Mouse (Mus musculus): ENCODE results near the gene Map1s.

Map1s gene

DNA sequence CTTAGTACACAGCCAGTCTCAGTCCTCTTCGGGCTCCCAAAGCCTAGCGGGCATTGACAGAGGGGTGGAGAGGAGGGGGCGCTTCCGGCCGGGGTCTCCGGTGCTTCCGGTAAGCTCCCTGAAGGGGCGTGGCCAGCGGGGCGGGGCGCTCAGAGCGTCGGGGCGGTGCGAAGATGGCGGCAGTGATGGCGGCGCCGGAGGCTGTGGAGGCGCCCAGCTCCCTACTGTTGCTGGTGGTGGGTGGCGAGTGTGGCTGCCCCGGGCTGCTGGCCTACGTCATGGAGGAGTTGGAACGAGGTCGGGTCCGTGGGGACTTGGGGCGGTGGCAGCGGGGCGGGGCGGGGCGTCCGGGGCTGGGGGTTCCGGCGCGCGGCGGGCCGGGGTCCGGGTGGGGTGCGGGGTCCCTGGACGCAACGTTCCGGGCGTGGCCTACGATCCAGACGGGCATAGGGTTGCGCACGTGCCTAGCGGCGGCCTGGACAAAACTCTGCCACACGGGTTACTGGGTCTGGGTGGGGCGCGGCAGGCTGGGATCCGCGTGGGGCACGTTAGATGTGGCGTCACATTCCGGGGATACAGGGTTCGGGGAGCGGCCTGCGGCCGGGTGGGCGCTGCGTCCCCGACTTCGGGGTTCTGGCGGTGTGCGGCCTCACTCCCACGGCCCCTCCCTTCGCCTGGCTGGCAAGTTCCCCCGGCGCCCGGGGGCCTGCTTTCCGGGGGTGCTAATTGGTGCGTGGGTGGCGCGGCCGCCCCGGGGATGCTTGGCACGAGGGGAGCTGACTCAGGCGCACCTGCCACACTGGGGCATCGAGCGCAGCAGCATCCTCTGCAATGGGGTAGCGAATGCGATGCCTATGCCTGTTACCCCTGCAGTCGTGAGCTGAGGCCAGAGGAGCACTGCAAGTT is at the start of gene Map1s:
TSS of gene Map1s (plus strand) at position 102 of the 906 bp plus-strand sequence.
- DNase-seq = peak; percentile 93

GRCm38 (mm10) chr8:70856028-70856427 is 49.7 kb upstream of the Map1s start:
- DNase-seq = no peak

- DNase-seq = peak; percentile 73
Observed at GRCm38 (mm10) chr8:70856541-70857197, 49.1 kb upstream of the Map1s start.

- DNase-seq = no peak
Observed at GRCm38 (mm10) chr8:70857516-70857915, 48.2 kb upstream of the Map1s start.

DNA sequence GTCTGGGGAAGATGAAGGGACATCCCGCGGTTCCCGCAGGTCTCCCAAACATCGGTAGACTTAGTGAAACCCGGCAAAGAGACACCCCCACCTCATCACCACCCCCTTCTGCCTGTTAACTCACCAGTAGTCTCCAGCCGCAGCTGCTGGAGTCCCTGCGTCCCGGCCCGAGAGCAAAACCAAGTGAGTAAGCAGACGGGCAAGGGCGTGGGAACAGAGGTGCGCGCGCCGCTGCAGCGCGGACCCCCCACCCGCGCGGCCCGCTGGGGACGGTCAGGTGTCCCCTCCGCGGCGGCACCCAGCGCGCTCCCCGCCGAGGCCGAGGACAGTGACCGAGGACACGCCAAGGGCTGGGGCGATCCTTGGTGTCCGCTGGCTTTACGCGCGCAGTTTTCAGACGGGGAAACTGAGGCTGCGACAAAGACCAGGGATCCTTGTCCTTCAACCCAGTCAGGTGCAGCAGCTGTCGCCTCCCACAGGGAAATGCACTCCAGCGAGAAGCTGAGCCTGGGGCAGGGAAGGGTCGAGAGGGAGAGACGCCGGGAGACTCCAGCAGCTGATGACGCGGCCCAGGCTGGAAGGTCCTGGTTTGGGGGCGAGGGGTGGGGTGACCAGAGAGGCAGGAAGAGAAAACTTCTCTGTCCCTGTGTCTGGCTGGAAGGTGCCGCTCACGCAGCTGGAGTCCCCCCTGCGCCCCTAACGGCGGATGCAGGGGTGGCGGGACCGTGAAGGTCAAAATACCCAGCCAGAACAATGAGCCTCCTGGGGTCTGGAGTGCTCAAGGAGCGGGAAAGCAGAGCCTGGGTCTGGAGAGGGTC is 42.7 kb upstream of the Map1s start, which contains the start of gene Kcnn1:
TSS of gene Kcnn1 (minus strand) at position 435 of the 818 bp plus-strand sequence.
- DNase-seq = no peak

DNA sequence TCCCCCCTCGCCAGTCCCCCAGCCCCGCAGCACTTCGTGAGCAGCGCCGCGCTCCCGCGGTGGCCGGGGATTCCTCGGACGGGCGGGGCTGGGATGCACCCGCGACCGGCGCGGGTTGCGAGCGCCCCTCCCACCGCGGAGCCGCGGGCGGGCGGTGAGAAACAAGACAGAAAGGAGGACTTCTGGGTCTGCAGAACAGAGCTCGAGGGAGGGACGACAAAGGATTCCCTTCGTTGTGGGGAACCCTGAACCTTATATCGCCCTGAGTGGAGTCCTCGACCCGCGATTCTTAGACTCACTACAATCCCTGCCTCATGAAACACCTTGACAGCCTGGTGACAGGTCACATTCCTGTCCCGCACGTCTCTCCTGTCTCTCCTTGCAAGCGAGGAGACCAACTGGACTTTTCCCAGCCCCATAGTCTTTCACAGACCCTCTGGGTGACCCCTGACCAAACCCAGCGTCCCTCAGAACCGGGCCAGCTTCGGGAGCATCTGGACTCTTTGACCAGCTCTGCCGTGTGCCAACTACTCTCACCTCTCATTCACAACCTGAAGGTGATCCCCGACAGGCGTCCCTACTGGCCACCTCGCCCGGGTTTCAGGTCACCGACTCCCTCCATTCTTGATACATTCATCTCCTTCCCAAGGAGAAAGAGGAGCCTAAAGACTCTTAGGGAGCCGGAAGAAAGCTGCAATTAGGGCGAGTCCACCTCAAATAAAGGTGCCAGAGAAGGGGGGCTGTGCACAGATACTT is 41.6 kb upstream of the Map1s start:
- DNase-seq = peak; percentile 55

- peak; percentile 49 for DNase-seq
Observed at GRCm38 (mm10) chr8:70864712-70865221, 41.0 kb upstream of the Map1s start.

- DNase-seq = peak; percentile 99
Observed at GRCm38 (mm10) chr8:70865350-70866000, 40.3 kb upstream of the Map1s start.

GRCm38 (mm10) chr8:70866001-70866520 is 39.7 kb upstream of the Map1s start:
- peak; percentile 40 for DNase-seq

DNA sequence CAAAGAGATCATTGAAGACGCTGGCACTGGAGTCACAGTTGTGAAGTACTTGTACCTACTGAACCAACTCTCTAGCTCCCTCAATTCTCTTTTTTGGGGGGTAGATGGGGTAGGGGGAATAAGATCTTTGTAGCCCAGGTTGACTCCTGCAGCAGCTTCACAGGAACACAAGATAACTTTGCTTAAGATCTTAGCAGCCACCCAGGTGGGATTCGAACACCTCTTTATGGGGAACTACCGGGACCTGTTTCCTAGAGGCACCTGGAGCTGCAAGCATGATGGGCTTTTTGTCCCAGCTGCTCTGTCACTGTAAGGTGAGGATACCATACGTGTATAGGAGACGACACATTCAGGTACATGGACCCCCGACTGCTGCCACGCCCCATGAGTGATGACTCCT is 39.2 kb upstream of the Map1s start:
- DNase-seq = no peak

- no peak for DNase-seq
Observed at GRCm38 (mm10) chr8:70868559-70869198, 37.1 kb upstream of the Map1s start.

- DNase-seq = no peak
Observed at GRCm38 (mm10) chr8:70869199-70869571, 36.5 kb upstream of the Map1s start.

DNA sequence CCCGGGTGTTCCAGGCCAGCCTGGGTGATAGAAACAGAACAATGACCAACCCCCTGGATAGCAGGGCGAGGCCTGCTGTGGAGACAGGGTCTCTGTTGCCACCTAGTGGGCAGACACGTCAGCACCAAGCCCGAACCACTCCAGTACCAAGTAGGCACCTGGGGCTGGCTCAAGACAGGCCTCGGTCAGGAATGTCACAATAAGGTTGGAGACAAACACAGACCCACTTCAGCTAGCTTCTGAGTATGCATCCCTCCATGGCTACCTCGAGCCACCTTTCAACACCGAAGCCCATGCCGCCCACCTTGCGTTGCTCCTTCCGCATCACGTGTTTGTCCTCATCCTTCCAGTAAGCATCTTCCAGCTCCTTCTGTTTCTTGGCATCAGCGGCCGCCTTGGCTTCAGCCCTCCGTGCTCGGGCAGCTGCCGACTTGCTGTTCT is 36.1 kb upstream of the Map1s start:
- DNase-seq = peak; percentile 72

DNA sequence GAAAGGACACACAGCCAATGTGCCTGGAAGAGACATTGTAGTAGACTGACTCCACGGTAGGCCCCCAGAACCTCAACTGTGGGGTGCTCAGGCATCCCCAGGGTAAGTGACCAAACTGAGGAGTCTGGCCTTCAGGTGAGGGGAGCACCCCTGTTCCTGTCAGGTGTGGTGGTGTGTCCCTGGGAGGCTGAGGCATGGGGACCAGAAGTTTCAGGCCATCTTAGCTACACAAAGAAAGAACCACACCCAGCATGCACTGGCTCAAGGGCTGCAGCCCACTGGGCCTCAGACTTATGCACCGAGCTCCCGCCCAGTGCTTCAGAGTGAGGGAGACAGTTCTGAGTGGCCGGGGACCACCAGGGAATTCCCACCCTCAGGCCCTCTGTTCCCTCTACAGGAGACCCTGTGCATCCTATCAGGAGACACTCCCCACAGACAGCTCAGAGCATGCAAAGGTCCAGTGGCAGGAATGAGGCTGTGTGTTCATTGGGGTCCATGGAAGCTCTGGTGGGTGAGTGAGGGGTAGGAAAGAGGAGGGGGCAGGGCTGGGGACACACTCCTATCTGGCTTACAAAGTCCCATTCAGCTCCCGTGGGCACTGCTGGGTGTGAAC is 34.4 kb upstream of the Map1s start:
- DNase-seq = no peak

GRCm38 (mm10) chr8:70872643-70873363 is 32.9 kb upstream of the Map1s start:
- no peak for DNase-seq

GRCm38 (mm10) chr8:70873364-70873985 is 32.3 kb upstream of the Map1s start, which contains the start of gene Ccdc124:
TSS of gene Ccdc124 (minus strand) at chr8:70873935.
- peak; percentile 96 for DNase-seq

DNA sequence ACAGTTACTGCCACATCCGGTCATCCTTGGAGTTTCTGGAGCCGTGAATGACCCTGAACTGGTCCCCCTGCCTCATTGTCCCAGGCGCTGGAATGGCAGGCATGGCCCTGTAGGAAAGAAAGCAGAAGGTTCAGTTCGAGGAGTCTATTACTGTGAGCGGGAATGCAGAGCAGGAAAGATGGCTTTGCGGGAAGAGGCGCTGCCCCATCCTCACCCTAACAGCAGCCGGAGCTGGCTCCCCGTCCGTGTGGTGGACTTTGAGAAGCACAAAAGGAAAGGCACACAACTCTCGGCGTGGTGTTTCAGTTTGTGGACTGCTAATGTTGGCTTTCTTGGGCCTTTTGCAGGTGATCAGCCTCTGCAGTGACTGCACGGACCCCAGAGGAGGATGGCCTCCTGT is 31.3 kb upstream of the Map1s start:
- DNase-seq = no peak

DNA sequence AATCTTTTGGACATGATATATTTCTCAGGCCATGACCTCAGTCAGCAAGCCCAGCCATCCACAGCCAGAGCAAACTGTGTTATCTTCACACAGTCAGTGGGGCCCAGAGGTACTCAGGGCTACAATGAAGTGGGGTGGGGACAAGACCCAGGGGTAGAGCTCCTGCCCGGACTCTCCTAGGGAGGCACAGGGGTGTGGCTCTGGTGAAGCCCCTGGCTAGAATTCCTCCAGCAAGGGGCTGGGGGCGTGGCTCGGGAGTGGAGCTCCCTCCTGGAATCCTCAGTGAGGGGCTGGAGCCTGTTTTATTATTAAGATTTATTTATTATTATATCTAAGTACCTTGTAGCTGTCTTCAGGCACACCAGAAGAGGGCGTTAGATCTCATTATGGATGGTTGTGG is 29.4 kb upstream of the Map1s start:
- DNase-seq = no peak

GRCm38 (mm10) chr8:70878178-70878577 is 27.6 kb upstream of the Map1s start:
- no peak for DNase-seq

Measured in right cerebral cortex, postnatal 4 days (tissue).